Mouse (Mus musculus): ENCODE results near the gene Ndufs2. TPM values are rescaled to one million over a fixed set of nuclear protein-coding genes. Genes with fewer than 3 reads are reported as not detected.
A peak's percentile ranks its signal among the peaks of the same experiment; 100 is the strongest.

Gene Ndufs2
- polyA plus RNA-seq, 1 experiment from 2014 or later: 188 TPM

GRCm38 (mm10) chr1:171293351-171293750, 42.2 kb upstream of the Ndufs2 start:
- no peak for ATAC-seq
- peak; percentile 11 for DNase-seq (ENCODE audit: low spot score)
- H3K9ac ChIP-seq (replicated peaks; ENCODE audit: low read depth): no peak overlapping the region
- H3K9me3 ChIP-seq (ENCODE audit: low read length): no peaks in the 10 kb centered on the region
- TF ChIP-seq CTCF (IDR thresholded peaks at IDR 0.05) (no peak), EP300 (IDR thresholded peaks at IDR 0.05) (no peak)
- peaks cover 5% of the 10 kb centered on the region; the same call in 1 of the 2 replicates for H3K4me1 ChIP-seq (ENCODE audit: insufficient read depth, low read depth, low read length)
- 0 out of 2 replicates have a peak, but pooled peaks cover 3% of the 10 kb centered on the region for H3K27me3 ChIP-seq (replicated peaks; ENCODE audit: insufficient read depth, low read length)
- no peak overlapping the region for H3K4me3 ChIP-seq (ENCODE audit: low read depth, low read length)
- 76% methylated on average over 3 of the region's 3 CpGs for WGBS
- no peaks in the 10 kb centered on the region for H3K36me3 ChIP-seq (ENCODE audit: insufficient read depth, low read length)
- no peak overlapping the region for H3K27ac ChIP-seq (ENCODE audit: low read length)
- peak overlapping the region; percentile 63 for H3K4me2 ChIP-seq (replicated peaks; ENCODE audit: low read depth, low read length)

DNA sequence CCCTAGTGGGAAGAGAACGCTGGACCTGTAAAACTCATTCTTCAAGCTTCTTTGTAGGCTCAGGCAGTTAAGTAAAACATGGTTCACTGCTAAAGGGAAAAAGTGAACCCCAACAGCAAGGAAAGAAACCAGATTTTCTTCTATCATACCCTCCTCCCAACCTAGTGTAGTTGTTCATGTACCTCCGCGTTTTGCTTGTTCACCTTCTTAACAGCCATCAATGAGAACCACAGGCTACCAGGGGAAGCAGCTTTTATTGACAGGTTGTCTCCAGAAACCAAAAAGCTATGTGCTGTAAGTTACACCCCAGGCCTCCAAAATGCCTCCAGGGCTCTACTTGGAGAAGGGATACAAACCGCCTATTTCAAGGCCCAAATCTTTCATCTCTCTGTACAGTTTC, 37.1 kb upstream of the Ndufs2 start:
- 59% methylated on average over 4 of the region's 4 CpGs for WGBS
- DNase-seq (ENCODE audit: low spot score) (no peak), ATAC-seq (no peak)
- Histone ChIP-seq H3K4me1 (ENCODE audit: insufficient read depth, low read depth, low read length) (no peaks in the 10 kb centered on the region), H3K9ac (replicated peaks; ENCODE audit: low read depth) (no peak overlapping the region), H3K4me2 (replicated peaks; ENCODE audit: low read depth, low read length) (no peak overlapping the region; the same call in 1 of the 2 replicates), H3K36me3 (ENCODE audit: insufficient read depth, low read length) (no peaks in the 10 kb centered on the region), H3K4me3 (ENCODE audit: low read depth, low read length) (0 out of 2 replicates have a peak overlapping the region, but pooled peaks have one; percentile 81), H3K9me3 (ENCODE audit: low read length) (no peaks in the 10 kb centered on the region), H3K27ac (ENCODE audit: low read length) (no peak overlapping the region), H3K27me3 (replicated peaks; ENCODE audit: insufficient read depth, low read length) (no peaks in the 10 kb centered on the region)
- TF ChIP-seq EP300 (IDR thresholded peaks at IDR 0.05) (no peak), CTCF (IDR thresholded peaks at IDR 0.05) (no peak)

DNA sequence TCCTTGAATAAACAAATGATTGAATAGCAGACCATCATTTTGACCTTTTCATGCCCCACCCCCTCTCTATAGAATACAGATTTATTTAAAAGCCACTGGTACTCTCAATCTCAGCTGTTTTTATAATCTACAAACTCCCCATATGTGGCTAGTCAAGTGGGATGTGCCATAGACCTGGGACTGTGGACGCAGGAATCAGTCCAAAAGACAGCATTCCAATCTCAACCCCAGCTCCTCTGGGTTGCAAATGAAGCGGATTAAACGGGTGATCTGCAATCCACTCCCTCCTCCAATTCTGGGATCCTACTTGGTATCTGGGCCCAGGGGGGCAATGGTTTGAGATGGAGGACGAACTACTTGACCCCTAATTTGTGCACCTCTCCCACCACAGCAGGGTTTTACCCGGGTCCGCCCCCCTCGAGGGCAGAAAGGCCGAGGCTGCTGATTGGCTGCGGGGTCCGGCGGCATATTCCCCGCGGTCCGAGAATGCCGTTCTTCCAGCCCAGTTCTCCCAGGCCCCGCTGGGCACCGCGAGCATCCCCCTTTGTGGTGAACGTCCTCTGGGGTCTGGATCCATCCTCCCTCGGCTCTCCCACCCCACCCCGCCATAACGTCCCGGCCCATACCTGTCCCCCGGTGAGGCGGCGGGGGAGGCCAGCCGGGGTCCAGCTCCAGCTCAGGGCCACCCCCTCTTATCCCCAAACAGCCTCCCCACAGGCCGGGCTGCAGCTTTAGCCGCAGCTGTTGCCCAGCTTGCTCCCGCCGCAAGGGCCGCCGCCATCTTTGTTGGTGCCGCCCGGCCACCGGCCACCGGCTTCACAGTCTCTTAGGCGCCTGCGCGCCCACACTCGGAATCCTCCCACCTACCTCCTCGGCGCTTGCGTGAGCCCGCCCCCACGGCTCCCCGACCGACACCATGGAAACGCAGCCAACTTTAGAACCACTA, 36.2 kb upstream of the Ndufs2 start, which contains the start of gene Usp21:
TSS of gene Usp21 (minus strand) at position 856 of the 946 bp plus-strand sequence.
- ATAC-seq (peak; percentile 98), DNase-seq (ENCODE audit: low spot score) (peak; percentile 97)
- peak within 1 kb of the TSS; percentile 81 for H3K4me2 ChIP-seq (replicated peaks; ENCODE audit: low read depth, low read length)
- H3K27me3 ChIP-seq (replicated peaks; ENCODE audit: insufficient read depth, low read length): no peaks in the 10 kb centered on the region
- peak within 1 kb of the TSS; percentile 84 for H3K9ac ChIP-seq (replicated peaks; ENCODE audit: low read depth)
- H3K4me1 ChIP-seq (ENCODE audit: insufficient read depth, low read depth, low read length): no peaks in the 10 kb centered on the region
- 0 out of 2 replicates have a peak, but pooled peaks cover 3% of the 10 kb centered on the region for H3K36me3 ChIP-seq (ENCODE audit: insufficient read depth, low read length)
- H3K4me3 ChIP-seq (ENCODE audit: low read depth, low read length): peak within 1 kb of the TSS; percentile 81
- no peak for TF ChIP-seq EP300 (IDR thresholded peaks at IDR 0.05)
- 0 out of 2 replicates have a peak, but pooled peaks have one; percentile 12 for TF ChIP-seq CTCF (IDR thresholded peaks at IDR 0.05)
- WGBS: under 1% methylated on average over 43 of the region's 49 CpGs
- H3K27ac ChIP-seq (ENCODE audit: low read length): peak within 1 kb of the TSS; percentile 77
- no peaks in the 10 kb centered on the region for H3K9me3 ChIP-seq (ENCODE audit: low read length)

DNA sequence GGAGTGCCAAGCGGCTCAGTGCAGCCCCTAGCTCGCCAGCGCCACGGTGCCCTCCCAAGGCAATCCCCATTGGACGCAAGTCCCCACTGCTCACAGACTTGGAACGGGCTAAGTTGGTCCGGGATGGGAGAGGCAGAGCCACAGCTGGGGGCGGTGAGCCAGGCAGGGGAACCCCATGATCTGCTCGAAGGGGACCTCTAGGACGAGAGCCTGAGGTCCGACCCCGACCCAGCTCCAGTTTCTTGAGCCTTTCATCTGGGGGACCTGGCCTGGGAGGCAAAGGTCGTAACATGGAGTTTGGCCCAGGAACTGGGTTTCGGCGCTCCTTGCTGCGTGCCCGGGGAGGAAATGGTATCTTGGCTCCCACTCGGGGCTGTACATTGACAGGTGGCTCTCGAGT, 35.3 kb upstream of the Ndufs2 start:
- no peak overlapping the region for H3K4me3 ChIP-seq (ENCODE audit: low read depth, low read length)
- TF ChIP-seq CTCF (IDR thresholded peaks at IDR 0.05) (no peak), EP300 (IDR thresholded peaks at IDR 0.05) (no peak)

DNA sequence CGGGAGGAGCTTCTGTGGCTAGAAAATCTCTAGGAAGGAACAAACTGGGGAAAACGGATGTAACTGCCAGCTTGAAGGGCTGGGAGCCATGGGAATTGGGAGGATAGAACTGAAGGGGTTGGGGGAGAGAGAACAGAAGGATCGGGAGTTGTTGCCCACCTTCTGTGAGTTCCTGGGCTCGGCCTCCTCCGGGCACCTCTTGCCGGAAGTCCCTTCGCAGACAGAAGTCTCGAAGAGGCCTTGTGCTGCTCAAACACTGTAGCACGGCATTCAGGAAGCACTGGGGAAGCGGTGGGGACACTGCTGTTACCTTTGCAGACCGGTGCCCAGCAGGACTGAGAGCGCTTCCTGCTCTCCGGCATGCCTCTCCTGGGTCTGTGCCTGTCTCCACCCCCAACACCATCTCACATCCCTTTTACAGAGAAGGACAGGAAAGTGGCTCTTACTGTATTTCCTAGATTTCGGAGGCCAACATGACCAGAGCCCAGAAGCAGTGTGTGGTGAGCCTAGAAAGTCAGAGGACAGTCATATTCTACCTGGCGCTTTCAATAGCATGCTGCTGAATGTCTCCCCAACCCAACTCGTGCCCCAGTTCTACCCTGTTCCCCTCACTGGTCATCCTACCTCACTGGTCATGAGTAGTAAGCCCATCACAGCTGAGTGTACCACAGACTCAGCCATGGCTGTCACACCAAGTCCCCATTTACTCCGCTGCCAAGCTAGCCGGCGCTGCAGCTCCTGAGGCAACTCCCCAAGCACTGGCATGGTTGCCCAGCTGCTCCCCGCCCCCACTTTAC, 34.1 kb upstream of the Ndufs2 start:
- no peak overlapping the region for H3K27ac ChIP-seq (ENCODE audit: low read length)
- H3K9ac ChIP-seq (replicated peaks; ENCODE audit: low read depth): no peak overlapping the region
- peaks cover 6% of the 10 kb centered on the region; the same call in 1 of the 2 replicates for H3K4me1 ChIP-seq (ENCODE audit: insufficient read depth, low read depth, low read length)
- H3K9me3 ChIP-seq (ENCODE audit: low read length): no peaks in the 10 kb centered on the region
- DNase-seq (ENCODE audit: low spot score) (no peak), ATAC-seq (no peak)
- 74% methylated on average over 20 of the region's 20 CpGs for WGBS
- no peaks in the 10 kb centered on the region for H3K27me3 ChIP-seq (replicated peaks; ENCODE audit: insufficient read depth, low read length)
- H3K4me2 ChIP-seq (replicated peaks; ENCODE audit: low read depth, low read length): no peak overlapping the region
- H3K4me3 ChIP-seq (ENCODE audit: low read depth, low read length): no peak overlapping the region
- TF ChIP-seq CTCF (IDR thresholded peaks at IDR 0.05) (no peak), EP300 (IDR thresholded peaks at IDR 0.05) (no peak)
- H3K36me3 ChIP-seq (ENCODE audit: insufficient read depth, low read length): 0 out of 2 replicates have a peak, but pooled peaks cover 7% of the 10 kb centered on the region

More for the DNA sequence above, 35.3 kb upstream of the Ndufs2 start:
- 0 out of 2 replicates have a peak, but pooled peaks cover 7% of the 10 kb centered on the region for H3K36me3 ChIP-seq (ENCODE audit: insufficient read depth, low read length)
- DNase-seq (ENCODE audit: low spot score) (no peak), ATAC-seq (no peak)
- H3K4me1 ChIP-seq (ENCODE audit: insufficient read depth, low read depth, low read length): peaks cover 4% of the 10 kb centered on the region; the same call in 1 of the 2 replicates
- no peak overlapping the region for H3K27ac ChIP-seq (ENCODE audit: low read length)
- no peaks in the 10 kb centered on the region for H3K27me3 ChIP-seq (replicated peaks; ENCODE audit: insufficient read depth, low read length)
- H3K9me3 ChIP-seq (ENCODE audit: low read length): no peaks in the 10 kb centered on the region
- no peak overlapping the region for H3K4me2 ChIP-seq (replicated peaks; ENCODE audit: low read depth, low read length)
- WGBS: 88% methylated on average over 19 of the region's 19 CpGs
- no peak overlapping the region for H3K9ac ChIP-seq (replicated peaks; ENCODE audit: low read depth)
